Mouse (Mus musculus) intestine, embryonic 16.5 days (tissue): ENCODE measurements around the gene Hsd17b14. TPM values are rescaled to one million over a fixed set of nuclear protein-coding genes. Genes with fewer than 3 reads are reported as not detected.

Source experiments
- ATAC-seq: fragments of 200-750 bp; cut with Nextera tagmentation; 2 replicates; pipeline ENCODE4 v1.8.0; 2017; ENCODE audit warnings: moderate TSS enrichment, moderate library complexity
- H3K27ac ChIP-seq: fragments of 300-500 bp; sonication (generic); 2 replicates; pipeline ENCODE4 v1.5.1; 2014; ENCODE audit warnings: mild to moderate bottlenecking, low read length
- H3K27me3 ChIP-seq: fragments of 300-500 bp; sonication (generic); replicated peaks from 2 replicates; pipeline ENCODE4 v1.6.1; 2014; ENCODE audit warnings: low read length, control low read depth, mixed read lengths; ENCODE audit not compliant: control insufficient read depth, insufficient read depth
- H3K36me3 ChIP-seq: fragments of 300-500 bp; sonication (generic); 2 replicates; pipeline ENCODE4 v1.6.1; 2014; ENCODE audit warnings: low read length, control low read depth; ENCODE audit not compliant: control insufficient read depth, insufficient read depth
- H3K4me1 ChIP-seq: fragments of 300-500 bp; sonication (generic); 2 replicates; pipeline ENCODE4 v1.6.1; 2014; ENCODE audit warnings: low read length, control low read depth, mixed read lengths; ENCODE audit not compliant: control insufficient read depth, insufficient read depth
- H3K4me2 ChIP-seq: fragments of 300-500 bp; sonication (generic); 2 replicates; pipeline ENCODE4 v1.6.1; 2014; ENCODE audit warnings: low read depth, low read length, control low read depth
- H3K4me3 ChIP-seq: fragments of 300-500 bp; sonication (generic); 2 replicates; pipeline ENCODE4 v1.5.1; 2014; ENCODE audit warnings: mild to moderate bottlenecking, low read length
- H3K9ac ChIP-seq: fragments of 300-500 bp; sonication (generic); 2 replicates; pipeline ENCODE4 v1.6.1; 2014; ENCODE audit warnings: low read depth, low read length
- H3K9me3 ChIP-seq: fragments of 300-500 bp; sonication (generic); 2 replicates; pipeline ENCODE4 v1.6.1; 2016; ENCODE audit warnings: low read length, control low read depth; ENCODE audit not compliant: control insufficient read depth
- WGBS: fragments of 180-500 bp; shearing (Covaris S2); extraction: QIAGEN DNeasy Blood & Tissue Kit; methylation state at CpG from one replicate; pipeline ENCODE4 v1.1.7; 2014; 5-methylcytosine and 5-hydroxymethylcytosine counted together
- polyA plus RNA-seq: library from polyadenylated mRNA; unstranded; fragments of >200 nt; fragmentation: Nextera tagmentation; extraction: Ambion mirVana; gene quantifications from 2 replicates; pipeline ENCODE4 v1.2.1, GENCODE M21; 2015

Hsd17b14 gene
- polyA plus RNA-seq, 1 experiment from 2014 or later: 3.3 TPM

- Histone ChIP-seq H3K27ac (no peak overlapping the region), H3K9me3 (no peaks in the 10 kb centered on the region), H3K4me1 (peaks cover 20% of the 10 kb centered on the region), H3K27me3 (no peaks in the 10 kb centered on the region), H3K9ac (no peak overlapping the region), H3K4me2 (no peak overlapping the region), H3K4me3 (no peak overlapping the region), H3K36me3 (no peaks in the 10 kb centered on the region)
- ATAC-seq: peak; percentile 70
- 63% methylated on average over 8 of the region's 8 CpGs for WGBS
Measured at GRCm38 (mm10) chr7:45519345-45520120, 35.2 kb upstream of the Hsd17b14 start.

DNA sequence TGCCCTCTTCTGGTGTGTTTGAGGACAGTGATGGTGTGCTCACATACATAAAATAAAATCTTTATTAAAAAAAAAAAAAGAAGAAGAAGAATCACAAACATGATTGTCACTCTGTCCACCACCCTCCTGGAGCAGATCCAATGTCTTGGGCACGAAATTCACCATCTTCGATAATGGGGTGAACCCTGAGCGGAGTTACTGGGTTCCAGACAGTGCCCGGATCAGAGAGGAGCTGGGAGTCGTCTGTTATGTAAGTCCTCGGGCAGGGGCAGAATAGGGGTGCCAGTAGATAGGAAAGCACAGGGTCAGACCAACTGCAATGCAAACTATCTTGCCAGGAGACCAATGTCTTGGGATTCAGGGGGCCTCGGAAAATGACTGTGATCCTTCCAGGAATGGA is 34.1 kb upstream of the Hsd17b14 start:
- Histone ChIP-seq H3K9me3 (no peaks in the 10 kb centered on the region), H3K4me3 (no peak overlapping the region), H3K4me2 (no peak overlapping the region), H3K4me1 (peaks cover 22% of the 10 kb centered on the region), H3K36me3 (no peaks in the 10 kb centered on the region), H3K9ac (no peak overlapping the region), H3K27ac (no peak overlapping the region), H3K27me3 (no peaks in the 10 kb centered on the region)
- ATAC-seq: no peak
- WGBS: 91% methylated on average over 7 of the region's 7 CpGs

GRCm38 (mm10) chr7:45521728-45522184 is 32.9 kb upstream of the Hsd17b14 start:
- WGBS: under 1% methylated on average over 28 of the region's 28 CpGs
- H3K27me3 ChIP-seq: no peaks in the 10 kb centered on the region
- peak; percentile 52 for ATAC-seq
- peaks cover 19% of the 10 kb centered on the region for H3K4me1 ChIP-seq
- H3K4me2 ChIP-seq: peak overlapping the region; percentile 49
- peak overlapping the region; percentile 71 for H3K9ac ChIP-seq
- no peaks in the 10 kb centered on the region for H3K9me3 ChIP-seq
- H3K36me3 ChIP-seq: no peaks in the 10 kb centered on the region
- H3K27ac ChIP-seq: peak overlapping the region; percentile 88
- peak overlapping the region; percentile 59 for H3K4me3 ChIP-seq

- Histone ChIP-seq H3K9me3 (no peaks in the 10 kb centered on the region), H3K27me3 (no peaks in the 10 kb centered on the region), H3K4me2 (peak overlapping the region; percentile 49), H3K36me3 (no peaks in the 10 kb centered on the region), H3K4me3 (peak overlapping the region; percentile 59), H3K27ac (no peak overlapping the region; the same call in 1 of the 2 replicates), H3K9ac (peak overlapping the region; percentile 71; the same call in 1 of the 2 replicates), H3K4me1 (peaks cover 19% of the 10 kb centered on the region)
- ATAC-seq: no peak
- 56% methylated on average over 16 of the region's 16 CpGs for WGBS
Measured at GRCm38 (mm10) chr7:45522194-45522752, 32.4 kb upstream of the Hsd17b14 start.

- Histone ChIP-seq H3K27me3 (no peaks in the 10 kb centered on the region), H3K4me3 (no peak overlapping the region; the same call in 1 of the 2 replicates), H3K4me2 (no peak overlapping the region), H3K9ac (0 out of 2 replicates have a peak overlapping the region, but pooled peaks have one; percentile 13), H3K36me3 (no peaks in the 10 kb centered on the region), H3K4me1 (peaks cover 19% of the 10 kb centered on the region), H3K9me3 (no peaks in the 10 kb centered on the region), H3K27ac (no peak overlapping the region)
- no peak for ATAC-seq
- 60% methylated on average over 18 of the region's 18 CpGs for WGBS
Measured at GRCm38 (mm10) chr7:45522957-45523676, 31.6 kb upstream of the Hsd17b14 start.

GRCm38 (mm10) chr7:45523678-45524170 is 31.0 kb upstream of the Hsd17b14 start:
- Histone ChIP-seq H3K9ac (peak overlapping the region; percentile 47; the same call in 1 of the 2 replicates), H3K4me2 (no peak overlapping the region), H3K36me3 (no peaks in the 10 kb centered on the region), H3K27me3 (no peaks in the 10 kb centered on the region), H3K27ac (no peak overlapping the region), H3K9me3 (no peaks in the 10 kb centered on the region), H3K4me3 (peak overlapping the region; percentile 16), H3K4me1 (peaks cover 19% of the 10 kb centered on the region)
- 74% methylated on average over 12 of the region's 13 CpGs for WGBS
- ATAC-seq: no peak

GRCm38 (mm10) chr7:45524841-45525621 is 29.7 kb upstream of the Hsd17b14 start:
- H3K27ac ChIP-seq: peak overlapping the region; percentile 95
- peak overlapping the region; percentile 97 for H3K9ac ChIP-seq
- no peak for ATAC-seq
- peak overlapping the region; percentile 87 for H3K4me3 ChIP-seq
- no peaks in the 10 kb centered on the region for H3K36me3 ChIP-seq
- no peaks in the 10 kb centered on the region for H3K27me3 ChIP-seq
- H3K4me2 ChIP-seq: peak overlapping the region; percentile 93
- H3K9me3 ChIP-seq: no peaks in the 10 kb centered on the region
- WGBS: 25% methylated on average over 12 of the region's 12 CpGs
- peaks cover 24% of the 10 kb centered on the region for H3K4me1 ChIP-seq

- Histone ChIP-seq H3K27ac (peak within 1 kb of the TSS; percentile 95), H3K4me3 (peak within 1 kb of the TSS; percentile 87), H3K4me1 (peaks cover 30% of the 10 kb centered on the region), H3K36me3 (no peaks in the 10 kb centered on the region), H3K9ac (peak within 1 kb of the TSS; percentile 97), H3K9me3 (no peaks in the 10 kb centered on the region), H3K27me3 (no peaks in the 10 kb centered on the region), H3K4me2 (peak within 1 kb of the TSS; percentile 93)
- under 1% methylated on average over 54 of the region's 54 CpGs for WGBS
- peak; percentile 87 for ATAC-seq
Measured at GRCm38 (mm10) chr7:45525809-45526473, 28.8 kb upstream of the Hsd17b14 start, which contains the start of the genes Ppp1r15a and Plekha4. Ppp1r15a (minus strand) TSS chr7:45526268. Plekha4 (plus strand) TSS chr7:45526330.
